Mouse (Mus musculus) liver, adult 2 months (tissue): ENCODE results near the gene Vmn1r123.
"Not testable (repeated sequence)": the region's sequence is repeated elsewhere in the genome, so short reads cannot be mapped to it uniquely, and the experiment has no call there.

ENCODE experiments used
- CTCF ChIP-seq: fragments of 200-500 bp; IDR thresholded peaks from 2 replicates; pipeline ENCODE4 v1.5.1; 2011; ENCODE audit warnings: low read depth, low read length, control low read depth
- POLR2A ChIP-seq: fragments of 200-500 bp; IDR thresholded peaks from 2 replicates; pipeline ENCODE4 v1.6.1; 2011; ENCODE audit warnings: low read length, control low read depth; ENCODE audit not compliant: insufficient read depth; ENCODE audit errors: extremely low read depth

- TF ChIP-seq CTCF, POLR2A: not testable (repeated sequence)
Measured at GRCm38 (mm10) chr7:21161885-21162284, at the start of gene Vmn1r123.
